Mouse (Mus musculus) forebrain, embryonic 14.5 days (tissue): ENCODE measurements around the gene Hes3. TPM values are rescaled to one million over a fixed set of nuclear protein-coding genes. Genes with fewer than 3 reads are reported as not detected.

Experiments used
- ATAC-seq: fragments of 200-750 bp; cut with Nextera tagmentation; 2 replicates; pipeline ENCODE4 v1.8.0; 2017; ENCODE audit warnings: mild to moderate bottlenecking, moderate library complexity
- DNase-seq: peaks from one replicate; pipeline ENCODE4 v3.0.0-alpha.2; 2015; ENCODE audit warnings: low spot score
- H3K27ac ChIP-seq: fragments of 300-500 bp; sonication (generic); 2 replicates; pipeline ENCODE4 v1.5.1; 2014; ENCODE audit warnings: low read depth, mild to moderate bottlenecking, control low read depth, low read length, moderate library complexity
- H3K27me3 ChIP-seq: fragments of 300-500 bp; sonication (generic); replicated peaks from 2 replicates; pipeline ENCODE4 v1.6.1; 2014; ENCODE audit warnings: low read length, control low read depth, mixed read lengths; ENCODE audit not compliant: control insufficient read depth, insufficient read depth
- H3K36me3 ChIP-seq: fragments of 300-500 bp; sonication (generic); 2 replicates; pipeline ENCODE4 v1.6.1; 2014; ENCODE audit warnings: low read length, control low read depth; ENCODE audit not compliant: control insufficient read depth, insufficient read depth
- H3K4me1 ChIP-seq: fragments of 300-500 bp; sonication (generic); 2 replicates; pipeline ENCODE4 v1.6.1; 2014; ENCODE audit warnings: antibody characterized with exemption, low read length, control low read depth; ENCODE audit not compliant: control insufficient read depth, insufficient read depth
- H3K4me2 ChIP-seq: fragments of 300-500 bp; sonication (generic); 2 replicates; pipeline ENCODE4 v1.6.1; 2014; ENCODE audit warnings: mild to moderate bottlenecking, control low read depth, low read length
- H3K4me3 ChIP-seq: fragments of 300-500 bp; sonication (generic); 2 replicates; pipeline ENCODE4 v1.5.1; 2014; ENCODE audit warnings: low read depth, low read length, control low read depth
- H3K9ac ChIP-seq: fragments of 300-500 bp; sonication (generic); 2 replicates; pipeline ENCODE4 v1.6.1; 2014; ENCODE audit warnings: mild to moderate bottlenecking, low read length, control low read depth, moderate library complexity
- H3K9me3 ChIP-seq: fragments of 300-500 bp; sonication (generic); replicated peaks from 2 replicates; pipeline ENCODE4 v1.6.1; 2016; ENCODE audit warnings: low read length, control low read depth, mixed read lengths; ENCODE audit not compliant: control insufficient read depth
- WGBS: fragments of 180-500 bp; shearing (Covaris S2); extraction: QIAGEN DNeasy Blood & Tissue Kit; methylation state at CpG from one replicate; pipeline ENCODE4 v1.1.7; 2014; 5-methylcytosine and 5-hydroxymethylcytosine counted together
- polyA plus RNA-seq: library from polyadenylated mRNA; unstranded; fragments of >200 nt; fragmentation: Nextera tagmentation; extraction: Ambion mirVana; gene quantifications from 2 replicates; pipeline ENCODE4 v1.2.1, GENCODE M21; 2014

Hes3 gene
- polyA plus RNA-seq, 1 experiment from 2014 or later: not detected

DNA sequence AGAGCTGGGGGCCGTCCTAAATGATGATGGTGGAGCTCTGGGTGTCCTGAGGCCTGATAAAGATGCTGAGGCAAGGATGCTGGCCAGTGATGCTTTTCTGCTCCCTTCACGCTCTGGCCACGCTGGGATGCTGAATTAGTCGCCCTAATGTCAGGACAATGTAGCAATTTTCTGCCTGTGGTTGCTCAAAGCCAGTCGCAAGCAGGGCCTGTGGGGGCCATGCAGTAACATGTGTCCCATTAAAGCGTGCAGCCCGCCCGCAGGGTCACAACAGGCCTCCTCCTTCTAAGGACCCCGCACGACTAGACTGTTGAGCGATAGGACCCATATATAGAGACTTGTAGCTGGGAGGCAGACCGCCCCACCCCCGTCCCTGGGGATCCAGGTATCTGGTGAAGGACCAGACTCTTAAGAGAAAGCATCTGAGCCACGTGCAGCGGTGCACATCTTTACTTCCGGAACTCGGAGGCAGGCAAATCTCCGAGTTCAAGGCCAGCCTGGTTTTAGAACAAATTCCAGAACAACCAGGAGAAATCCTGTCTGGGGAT is 3.0 kb downstream of the Hes3 start:
- H3K4me1 ChIP-seq: peaks cover 23% of the 10 kb centered on the region
- ATAC-seq (no peak), DNase-seq (no peak)
- H3K9ac ChIP-seq: no peak overlapping the region
- no peaks in the 10 kb centered on the region for H3K9me3 ChIP-seq
- peaks cover 93% of the 10 kb centered on the region for H3K27me3 ChIP-seq
- no peaks in the 10 kb centered on the region for H3K36me3 ChIP-seq
- WGBS: 34% methylated on average over 18 of the region's 18 CpGs
- no peak overlapping the region for H3K4me2 ChIP-seq
- H3K27ac ChIP-seq: no peak overlapping the region
- H3K4me3 ChIP-seq: no peak overlapping the region

DNA sequence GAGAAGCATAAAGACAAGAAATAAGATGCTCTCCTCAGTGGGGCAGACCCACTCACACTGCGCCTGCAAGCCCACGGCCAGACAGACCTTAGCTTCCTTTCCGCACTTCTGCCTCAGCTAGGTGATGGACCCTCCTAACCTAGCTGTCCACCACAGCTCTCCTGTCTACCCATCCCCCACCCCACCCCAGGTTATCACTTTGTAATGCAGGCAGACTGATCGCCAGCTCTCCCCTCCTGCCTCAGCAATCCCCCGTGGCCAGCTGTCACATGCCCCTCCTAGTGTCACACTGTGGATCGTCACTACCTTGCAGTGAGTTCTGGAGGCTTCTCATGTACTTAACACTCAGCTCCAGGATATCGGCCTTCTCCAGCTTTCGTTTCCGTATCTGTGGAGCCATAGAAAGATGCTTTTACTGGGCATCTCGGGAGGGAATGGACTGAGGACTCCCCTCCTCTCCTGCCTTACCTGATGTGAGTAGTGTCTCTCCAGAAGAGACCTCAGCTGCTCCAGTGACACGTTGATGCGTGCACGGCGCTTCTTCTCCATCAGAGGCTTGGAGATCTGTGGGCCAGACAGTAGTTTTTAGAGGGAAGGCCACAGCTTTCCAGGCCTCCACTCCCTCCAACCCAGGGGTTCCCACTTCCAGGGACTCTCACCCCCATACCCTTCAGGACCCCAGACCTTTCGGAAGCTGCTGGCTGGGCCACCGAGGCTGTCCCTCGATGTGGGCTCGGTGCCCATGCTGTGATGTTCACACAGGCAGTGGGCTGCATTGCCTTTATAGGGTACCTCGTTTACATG is 3.9 kb downstream of the Hes3 start:
- H3K4me2 ChIP-seq: no peak overlapping the region
- H3K4me3 ChIP-seq: peak overlapping the region; percentile 30; the same call in 1 of the 2 replicates
- peaks cover 93% of the 10 kb centered on the region for H3K27me3 ChIP-seq
- H3K27ac ChIP-seq: no peak overlapping the region
- H3K9ac ChIP-seq: no peak overlapping the region
- 6% methylated on average over 19 of the region's 19 CpGs for WGBS
- H3K4me1 ChIP-seq: peaks cover 27% of the 10 kb centered on the region
- no peaks in the 10 kb centered on the region for H3K36me3 ChIP-seq
- H3K9me3 ChIP-seq: no peaks in the 10 kb centered on the region
- DNase-seq (no peak), ATAC-seq (no peak)

DNA sequence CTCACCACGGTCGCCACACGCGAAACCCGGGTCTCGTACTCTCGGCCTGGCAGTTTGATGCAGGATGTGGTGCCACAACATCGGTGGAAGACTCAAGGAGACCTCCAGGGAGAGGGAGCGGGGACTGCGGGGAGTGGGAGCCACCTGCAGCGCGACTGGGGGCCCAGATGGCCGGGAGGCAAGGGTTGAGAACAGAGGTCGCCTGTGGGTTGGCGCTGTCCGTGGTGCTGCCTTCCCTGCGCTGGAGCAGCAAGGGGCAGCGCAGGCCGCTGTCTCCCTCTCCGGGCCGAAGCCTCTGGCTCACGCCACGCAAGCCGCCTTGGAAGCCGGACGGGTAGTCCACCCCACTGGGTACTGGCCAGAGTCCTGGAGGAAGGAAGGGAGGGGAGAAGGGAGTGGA is 4.6 kb downstream of the Hes3 start:
- Histone ChIP-seq H3K9me3 (no peaks in the 10 kb centered on the region), H3K36me3 (no peaks in the 10 kb centered on the region), H3K27me3 (peaks cover 93% of the 10 kb centered on the region), H3K4me3 (peak overlapping the region; percentile 30; the same call in 1 of the 2 replicates), H3K4me1 (peaks cover 27% of the 10 kb centered on the region), H3K4me2 (peak overlapping the region; percentile 66), H3K27ac (no peak overlapping the region), H3K9ac (no peak overlapping the region)
- ATAC-seq: no peak
- WGBS: 4% methylated on average over 25 of the region's 26 CpGs
- DNase-seq: no peak

DNA sequence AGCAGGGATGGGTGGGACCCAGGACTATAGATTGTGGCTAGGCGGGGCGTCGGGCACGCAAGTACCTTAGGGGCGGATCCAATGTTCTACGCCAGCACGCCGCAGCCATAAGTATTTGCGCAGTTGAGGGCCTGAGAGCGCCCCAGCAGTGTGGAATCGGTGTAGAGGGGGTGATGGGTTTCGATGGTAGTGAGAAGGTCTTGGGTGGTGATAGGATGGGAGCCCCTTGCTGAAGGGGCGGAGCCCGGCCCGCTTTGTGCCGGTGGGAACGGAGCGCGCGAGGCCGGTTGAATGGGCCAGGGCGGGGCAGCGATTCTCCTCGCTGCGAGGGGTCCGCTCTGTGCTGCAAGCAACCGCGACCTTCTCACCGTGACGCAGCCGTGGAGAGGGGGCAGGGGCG is 5.3 kb downstream of the Hes3 start:
- H3K9ac ChIP-seq: peak overlapping the region; percentile 54
- no peaks in the 10 kb centered on the region for H3K36me3 ChIP-seq
- H3K4me3 ChIP-seq: peak overlapping the region; percentile 30
- no peaks in the 10 kb centered on the region for H3K9me3 ChIP-seq
- ATAC-seq: no peak
- no peak overlapping the region for H3K27ac ChIP-seq
- H3K27me3 ChIP-seq: peaks cover 93% of the 10 kb centered on the region
- no peak for DNase-seq
- H3K4me1 ChIP-seq: peaks cover 27% of the 10 kb centered on the region
- 0% methylated on average over 32 of the region's 32 CpGs for WGBS
- peak overlapping the region; percentile 66 for H3K4me2 ChIP-seq

DNA sequence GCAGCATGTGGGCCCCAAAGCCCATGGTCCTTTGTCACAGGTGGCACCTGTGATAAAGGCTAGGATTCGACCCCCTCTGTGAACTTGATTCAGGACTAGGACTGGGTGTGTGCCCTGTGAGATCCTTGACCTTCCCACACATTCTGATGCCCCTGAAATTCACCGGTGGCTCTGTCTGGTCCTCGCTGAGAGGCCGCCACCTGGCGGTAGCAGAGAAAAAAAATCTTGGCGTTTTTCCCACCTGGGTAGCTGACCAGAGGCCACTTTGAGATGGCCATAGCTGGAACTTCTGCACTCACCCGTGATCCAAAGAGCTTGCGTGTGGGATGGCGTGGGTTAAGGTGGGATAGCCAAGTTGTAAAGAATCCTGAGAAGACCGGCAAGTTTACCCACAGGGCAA is 6.0 kb downstream of the Hes3 start:
- ATAC-seq: no peak
- 3% methylated on average over 10 of the region's 10 CpGs for WGBS
- H3K27me3 ChIP-seq: peaks cover 93% of the 10 kb centered on the region
- no peak overlapping the region for H3K27ac ChIP-seq
- H3K9ac ChIP-seq: no peak overlapping the region
- H3K36me3 ChIP-seq: no peaks in the 10 kb centered on the region
- no peak overlapping the region for H3K4me3 ChIP-seq
- peaks cover 22% of the 10 kb centered on the region for H3K4me1 ChIP-seq
- peak; percentile 72 for DNase-seq
- H3K9me3 ChIP-seq: no peaks in the 10 kb centered on the region
- H3K4me2 ChIP-seq: no peak overlapping the region

DNA sequence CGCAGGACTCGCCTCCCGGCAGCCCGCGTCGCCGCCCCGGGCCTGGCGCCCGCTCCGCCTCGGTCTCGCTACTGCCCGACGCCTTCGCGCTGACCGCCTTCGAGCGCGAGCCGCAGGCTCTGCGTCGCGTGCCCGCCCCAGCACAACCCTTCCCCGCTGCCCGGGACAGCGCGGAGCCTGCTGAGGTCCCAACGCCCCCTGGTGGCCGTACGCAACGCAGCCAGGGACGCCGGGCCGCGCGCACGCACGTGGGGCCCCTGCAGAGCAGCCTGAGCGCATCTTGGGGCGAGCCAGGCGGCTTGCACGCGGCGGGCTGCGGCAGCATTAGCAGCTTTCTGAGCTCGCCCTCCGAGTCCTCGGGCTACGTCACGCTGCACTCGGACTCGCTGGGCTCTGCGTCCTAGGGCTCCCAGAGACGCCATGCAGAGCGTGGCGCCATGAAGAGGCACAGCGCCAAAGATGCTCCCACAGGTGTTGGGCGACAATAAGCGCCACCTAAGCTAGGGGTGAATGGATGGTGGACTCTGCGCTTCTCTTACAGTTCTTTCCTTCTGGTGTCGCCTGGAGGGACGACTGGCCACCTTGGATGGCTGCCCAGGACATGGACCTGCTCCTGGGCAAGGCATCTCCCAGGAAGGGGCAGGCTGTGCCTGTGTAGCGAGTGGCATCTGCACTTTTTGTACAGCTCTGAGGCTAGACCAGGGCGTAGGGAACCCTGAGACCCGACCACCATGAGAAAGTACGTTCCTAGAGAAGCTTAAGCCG is 8.1 kb downstream of the Hes3 start:
- peak; percentile 87 for DNase-seq
- H3K27me3 ChIP-seq: peaks cover 84% of the 10 kb centered on the region
- peak overlapping the region; percentile 51 for H3K9ac ChIP-seq
- H3K36me3 ChIP-seq: no peaks in the 10 kb centered on the region
- peak; percentile 89 for ATAC-seq
- H3K27ac ChIP-seq: no peak overlapping the region
- H3K4me2 ChIP-seq: peak overlapping the region; percentile 55
- H3K9me3 ChIP-seq: no peaks in the 10 kb centered on the region
- 3% methylated on average over 64 of the region's 70 CpGs for WGBS
- H3K4me3 ChIP-seq: peak overlapping the region; percentile 30
- peaks cover 15% of the 10 kb centered on the region for H3K4me1 ChIP-seq

DNA sequence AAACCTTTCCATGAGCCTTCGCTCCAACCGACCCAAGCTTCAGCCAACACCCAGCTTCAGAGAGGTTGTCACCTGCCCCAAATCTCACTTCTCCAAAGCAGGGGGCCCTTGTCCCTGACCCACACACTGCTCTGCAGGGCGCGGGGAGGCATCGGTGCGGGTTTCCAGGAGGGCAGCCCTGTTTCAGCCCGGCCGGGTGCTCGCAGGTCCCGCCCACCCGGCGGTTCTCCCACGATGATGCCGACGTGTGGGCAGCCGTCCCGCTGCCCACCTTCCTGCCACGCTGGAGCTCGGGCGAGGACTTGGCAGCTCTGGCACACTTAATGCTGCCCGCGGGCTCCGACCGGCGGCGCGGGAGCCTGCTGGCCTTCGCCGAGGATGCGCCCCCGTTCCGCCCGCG is 8.7 kb downstream of the Hes3 start:
- Histone ChIP-seq H3K4me2 (peak overlapping the region; percentile 55), H3K36me3 (no peaks in the 10 kb centered on the region), H3K27me3 (peaks cover 77% of the 10 kb centered on the region), H3K9me3 (no peaks in the 10 kb centered on the region), H3K4me3 (peak overlapping the region; percentile 30), H3K27ac (no peak overlapping the region), H3K9ac (peak overlapping the region; percentile 51), H3K4me1 (peaks cover 11% of the 10 kb centered on the region)
- WGBS: 18% methylated on average over 34 of the region's 34 CpGs
- DNase-seq: no peak
- ATAC-seq: 0 out of 2 replicates have a peak, but pooled peaks have one; percentile 2

DNA sequence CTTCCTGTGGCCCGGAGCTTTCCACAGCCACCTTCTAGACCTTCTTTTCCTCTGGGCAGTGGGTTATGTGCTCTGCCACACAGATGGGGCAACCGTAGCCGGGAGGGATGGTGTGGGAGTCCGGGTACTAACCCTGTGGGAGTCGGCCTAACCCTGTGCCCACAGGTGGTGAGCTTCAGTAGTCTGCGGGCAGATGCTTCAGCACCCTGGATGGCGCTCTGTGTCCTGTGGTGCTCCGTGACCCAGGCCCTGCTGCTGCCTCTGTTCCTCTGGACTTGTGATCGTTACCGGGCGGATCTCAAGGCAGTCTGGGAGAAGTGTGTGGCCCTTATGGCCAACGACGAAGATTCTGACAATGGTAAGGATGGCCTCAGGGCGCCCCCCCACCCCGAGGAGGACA is 9.9 kb downstream of the Hes3 start:
- Histone ChIP-seq H3K27ac (no peak overlapping the region), H3K36me3 (no peaks in the 10 kb centered on the region), H3K9ac (no peak overlapping the region), H3K4me3 (no peak overlapping the region), H3K27me3 (peaks cover 66% of the 10 kb centered on the region), H3K9me3 (no peaks in the 10 kb centered on the region), H3K4me2 (no peak overlapping the region), H3K4me1 (peaks cover 6% of the 10 kb centered on the region)
- WGBS: 54% methylated on average over 15 of the region's 15 CpGs
- ATAC-seq (no peak), DNase-seq (no peak)
